In the genomic region with DNA sequence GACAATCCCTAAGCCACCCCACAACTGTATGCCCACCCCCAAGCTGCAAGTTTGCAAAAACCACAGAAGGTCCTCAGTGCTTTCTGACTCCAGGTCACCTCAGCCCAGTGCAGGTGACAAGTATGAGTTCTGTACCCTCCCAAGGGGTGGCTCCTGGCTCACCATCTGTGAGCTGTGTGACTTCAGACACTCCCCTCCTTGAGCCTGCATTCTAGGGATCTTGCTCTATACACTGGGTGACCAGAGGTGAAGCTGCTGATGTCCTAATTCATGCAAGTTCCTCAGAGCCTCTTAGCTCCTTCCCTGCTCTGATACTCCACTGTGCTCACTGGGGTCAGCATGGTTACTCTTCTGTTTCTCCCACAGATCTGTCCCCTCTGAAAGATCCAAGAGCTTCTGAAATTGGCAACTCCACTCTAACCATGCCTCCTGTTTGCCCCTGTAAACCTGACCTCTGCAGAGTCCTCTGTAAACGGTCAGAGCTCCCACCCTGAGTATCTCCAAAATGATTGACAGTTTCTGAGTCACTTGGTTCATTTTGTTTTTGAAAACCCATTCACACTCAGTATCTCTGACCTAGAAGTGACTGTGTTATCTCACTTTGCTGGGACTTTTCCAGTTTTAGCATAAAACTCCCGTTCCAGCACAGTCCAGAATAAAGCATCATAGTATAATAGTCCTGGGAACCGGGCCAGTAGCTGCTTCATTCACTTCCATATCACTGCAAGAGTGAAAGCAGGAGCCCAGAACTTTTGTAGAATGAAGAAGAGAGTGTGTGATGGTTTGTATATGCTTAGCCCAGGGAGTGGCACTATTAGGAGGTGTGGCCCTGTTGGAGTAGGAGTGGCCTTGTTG, we compare ENCODE assay signal across 14 mouse cellular contexts.
A peak's percentile ranks its signal among the peaks of the same experiment; 100 is the strongest.
DNase-seq lines count a peak whose midpoint lies in the region; ATAC-seq and TF ChIP-seq lines count a peak whose summit lies in the region.
"Had no signal": no experiment of that assay in that cellular context is flagged by ENCODE, and none has a peak within 500 bp of the region (broad histone marks: within the 10 kb centered on the region; RNA-seq: fewer than 3 reads in every experiment).

No protein-coding gene starts in this region.

- TF ChIP-seq CTCF in heart, adult 2 months (IDR thresholded peaks at IDR 0.05) = no peak

- H3K9ac ChIP-seq in heart, adult 2 months (ENCODE audit: low read depth, low read length) = no peak overlapping the region
- H3K9ac ChIP-seq in lung, embryonic 15.5 days = no peak overlapping the region
- H3K9ac ChIP-seq in heart, embryonic 16.5 days (ENCODE audit: low read length) = no peak overlapping the region
- H3K9ac ChIP-seq in stomach, embryonic 16.5 days (ENCODE audit: low read length) = no peak overlapping the region
- H3K9ac ChIP-seq: embryonic facial prominence, embryonic 12.5 days had no signal

- no peak for TF ChIP-seq POLR2A in heart, adult 2 months (IDR thresholded peaks at IDR 0.05; ENCODE audit: insufficient read depth, low read depth, low read length)

- no peaks in the 10 kb centered on the region for H3K79me2 ChIP-seq in heart, adult 2 months (replicated peaks; ENCODE audit: control insufficient read depth, insufficient read depth, low read length)

- peaks cover 6% of the 10 kb centered on the region for H3K4me1 ChIP-seq in heart, adult 2 months (ENCODE audit: control insufficient read depth, insufficient read depth, low read length)
- peaks cover 9% of the 10 kb centered on the region; the same call in 1 of the 2 replicates for H3K4me1 ChIP-seq in lung, embryonic 15.5 days
- peaks cover 13% of the 10 kb centered on the region for H3K4me1 ChIP-seq in heart, embryonic 16.5 days (ENCODE audit: control insufficient read depth, insufficient read depth, low read length)
- peaks cover 17% of the 10 kb centered on the region for H3K4me1 ChIP-seq in stomach, embryonic 16.5 days (ENCODE audit: control insufficient read depth, insufficient read depth, low read length)

- no peaks in the 10 kb centered on the region for H3K36me3 ChIP-seq in heart, adult 2 months (ENCODE audit: control insufficient read depth, insufficient read depth, low read length)
- H3K36me3 ChIP-seq in lung, embryonic 15.5 days = no peaks in the 10 kb centered on the region
- no peaks in the 10 kb centered on the region for H3K36me3 ChIP-seq in heart, embryonic 16.5 days (ENCODE audit: control insufficient read depth, insufficient read depth)
- H3K36me3 ChIP-seq in stomach, embryonic 16.5 days (ENCODE audit: control insufficient read depth, insufficient read depth, low read length) = no peaks in the 10 kb centered on the region
- H3K36me3 ChIP-seq: embryonic facial prominence, embryonic 12.5 days had no signal

- no peak overlapping the region for H3K4me2 ChIP-seq in lung, embryonic 15.5 days
- no peak overlapping the region for H3K4me2 ChIP-seq in heart, embryonic 16.5 days (ENCODE audit: low read depth, low read length)
- no peak overlapping the region for H3K4me2 ChIP-seq in stomach, embryonic 16.5 days (ENCODE audit: low read depth, low read length)
- H3K4me2 ChIP-seq: embryonic facial prominence, embryonic 12.5 days had no signal

- TF ChIP-seq EP300 in heart, adult 2 months (IDR thresholded peaks at IDR 0.05; ENCODE audit: insufficient read depth, low read depth, low read length) = no peak

- no peaks in the 10 kb centered on the region for H3K27me3 ChIP-seq in heart, adult 2 months (ENCODE audit: control insufficient read depth, insufficient read depth, low read length)
- H3K27me3 ChIP-seq in lung, embryonic 15.5 days = no peaks in the 10 kb centered on the region
- no peaks in the 10 kb centered on the region for H3K27me3 ChIP-seq in heart, embryonic 16.5 days (ENCODE audit: control insufficient read depth, insufficient read depth, low read length)
- no peaks in the 10 kb centered on the region for H3K27me3 ChIP-seq in stomach, embryonic 16.5 days (ENCODE audit: control insufficient read depth, insufficient read depth, low read length)
- H3K27me3 ChIP-seq: embryonic facial prominence, embryonic 12.5 days; Patski had no signal

- no peak overlapping the region for H3K4me3 ChIP-seq in heart, adult 2 months
- H3K4me3 ChIP-seq in lung, embryonic 15.5 days = no peak overlapping the region
- H3K4me3 ChIP-seq in heart, embryonic 16.5 days (ENCODE audit: low read length) = no peak overlapping the region
- H3K4me3 ChIP-seq in stomach, embryonic 16.5 days (replicated peaks; ENCODE audit: low read length) = no peak overlapping the region
- H3K4me3 ChIP-seq: embryonic facial prominence, embryonic 12.5 days had no signal

- intact Hi-C loops in heart, adult 2 months (cut with DNase I) = no loop called here

- 12% methylated on average over 3 of the region's 3 CpGs for WGBS in heart, adult 2 months
- 22% methylated on average over 3 of the region's 3 CpGs for WGBS in lung, embryonic 15.5 days
- WGBS in heart, embryonic 16.5 days = 15% methylated on average over 3 of the region's 3 CpGs
- 24% methylated on average over 3 of the region's 3 CpGs for WGBS in stomach, embryonic 16.5 days

- peak; percentile 70 for ATAC-seq in lung, embryonic 15.5 days (ENCODE audit: borderline replicate concordance, extremely low read depth, low FRiP score, low TSS enrichment)
- ATAC-seq in heart, embryonic 16.5 days (replicated peaks; ENCODE audit: extremely low read depth, insufficient read depth, low FRiP score) = peak; percentile 82
- peak; percentile 73 for ATAC-seq in stomach, embryonic 16.5 days (ENCODE audit: insufficient read depth, low FRiP score)
- ATAC-seq: Patski had no signal

- peak; percentile 38 to 49 for DNase-seq in heart, adult 18-20 months
- DNase-seq in heart, adult 2 months = no peak
- no peak for DNase-seq in lung, postnatal 14 days
- no peak for DNase-seq in embryo, embryonic 11 days
- no peak for DNase-seq in urinary bladder, adult 2 months (ENCODE audit: low spot score)
- DNase-seq: adrenal gland, postnatal 14 days; midbrain, embryonic 14.5 days; spleen, adult 18-20 months; thymus, postnatal 4 days had no signal

- no peak overlapping the region for H3K27ac ChIP-seq in heart, adult 2 months
- peak overlapping the region; percentile 6; the same call in 1 of the 2 replicates for H3K27ac ChIP-seq in lung, embryonic 15.5 days
- H3K27ac ChIP-seq in heart, embryonic 16.5 days (ENCODE audit: low read length) = peak overlapping the region; percentile 73
- H3K27ac ChIP-seq in stomach, embryonic 16.5 days (ENCODE audit: low read length) = peak overlapping the region; percentile 14; the same call in 1 of the 2 replicates
- H3K27ac ChIP-seq: embryonic facial prominence, embryonic 12.5 days had no signal

- H3K9me3 ChIP-seq in lung, embryonic 15.5 days = no peaks in the 10 kb centered on the region
- H3K9me3 ChIP-seq in heart, embryonic 16.5 days (replicated peaks; ENCODE audit: control insufficient read depth, low read length) = no peaks in the 10 kb centered on the region
- H3K9me3 ChIP-seq in stomach, embryonic 16.5 days (replicated peaks; ENCODE audit: control insufficient read depth, low read length) = no peaks in the 10 kb centered on the region
- H3K9me3 ChIP-seq: embryonic facial prominence, embryonic 12.5 days had no signal

Comparison
In these comparisons a context has a peak if more than half of its experiments do, and no peak if none do; other contexts are left out.
1. DNase-seq: peak in heart, adult 18-20 months (2 of 2); none in heart, adult 2 months (0 of 2), lung, postnatal 14 days (single experiment), embryo, embryonic 11 days (single experiment) and urinary bladder, adult 2 months (single experiment).
2. Peak in every context shown above with its lines, with median percentiles within 50 percentile points of each other: ATAC-seq.